Mouse (Mus musculus): Measurements from ENCODE around the gene Gm17662.

GRCm38 (mm10) chr4:104894004-104894734 is 37.0 kb downstream of the Gm17662 start:
- TF ChIP-seq CTCF (IDR thresholded peaks at IDR 0.05; ENCODE audit: control insufficient read depth, insufficient read depth, insufficient read length) (peak; percentile 22), USF1 (IDR thresholded peaks at IDR 0.05; ENCODE audit: low read depth) (no peak), MAX (IDR thresholded peaks at IDR 0.05) (no peak), MYOD1 (IDR thresholded peaks at IDR 0.05; ENCODE audit: control insufficient read depth, insufficient read length, low read depth) (no peak), MYOG (IDR thresholded peaks at IDR 0.05; ENCODE audit: control insufficient read depth, extremely low read depth, insufficient read length) (no peak), CEBPB (IDR thresholded peaks at IDR 0.05; ENCODE audit: low read depth) (no peak), FOSL1 (IDR thresholded peaks at IDR 0.05; ENCODE audit: insufficient read depth, low read length, poor library complexity, severe bottlenecking) (no peak)
